Mouse (Mus musculus) T-helper 1 cell (primary cell): ENCODE results near the gene Tnik.

Experiments
- in situ Hi-C: fragments of 300-600 bp; cut with MboI, MseI; formaldehyde crosslinking; loops from one replicate; pipeline ENCODE4 v1.15.1; 2025; ENCODE audit warnings: high pct_unique_total_duplicates

The Tnik gene

DNA sequence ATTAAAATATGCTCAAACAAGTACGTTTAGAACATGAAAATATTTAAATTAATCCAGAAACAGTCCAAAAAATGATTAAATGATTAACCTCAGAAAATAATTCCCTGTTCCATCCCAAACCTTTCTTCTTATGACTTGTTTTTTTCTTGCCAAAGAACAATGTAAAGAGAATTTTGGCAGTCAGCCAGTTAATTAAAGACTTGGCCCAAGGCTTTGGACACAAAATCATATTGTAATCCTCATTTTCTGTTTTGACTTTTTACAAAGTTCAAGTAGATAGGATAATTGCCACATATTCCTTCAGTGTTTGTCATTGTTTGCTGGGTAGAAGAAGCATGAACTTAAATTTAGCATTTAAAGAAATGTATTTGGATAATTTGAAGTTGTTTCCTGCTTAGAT lies 353.4 kb downstream of the Tnik start:
- in situ Hi-C loops = no loop called here

DNA sequence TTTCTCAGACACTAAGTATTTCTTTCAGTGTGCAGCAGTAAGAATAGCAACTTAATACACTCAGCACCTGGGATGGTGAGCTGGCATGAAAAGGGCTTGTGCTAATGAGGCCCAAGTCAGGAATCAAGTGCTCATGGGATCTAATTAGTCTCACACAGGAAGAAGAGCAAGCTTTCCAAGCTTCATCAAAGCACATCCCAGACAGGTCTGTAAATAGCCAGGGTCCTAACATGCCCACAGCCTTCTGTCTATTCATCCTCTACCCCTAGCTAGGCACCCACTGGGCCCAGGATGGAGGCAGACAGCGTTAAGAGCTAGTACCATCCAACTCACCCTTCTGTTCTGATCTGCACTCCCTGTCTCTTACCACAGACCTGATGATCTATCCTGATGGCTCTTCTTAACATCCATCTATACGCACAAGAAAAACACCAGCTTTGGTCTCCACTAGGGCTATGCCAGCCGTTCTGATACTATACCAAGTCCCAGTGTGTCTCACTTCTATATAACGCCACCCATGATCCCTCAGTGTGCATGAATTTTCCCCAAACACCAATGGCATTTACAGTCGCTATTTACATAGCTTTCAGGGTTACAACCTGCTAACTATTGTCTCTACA lies 354.1 kb downstream of the Tnik start:
- in situ Hi-C loops = no loop called here

DNA sequence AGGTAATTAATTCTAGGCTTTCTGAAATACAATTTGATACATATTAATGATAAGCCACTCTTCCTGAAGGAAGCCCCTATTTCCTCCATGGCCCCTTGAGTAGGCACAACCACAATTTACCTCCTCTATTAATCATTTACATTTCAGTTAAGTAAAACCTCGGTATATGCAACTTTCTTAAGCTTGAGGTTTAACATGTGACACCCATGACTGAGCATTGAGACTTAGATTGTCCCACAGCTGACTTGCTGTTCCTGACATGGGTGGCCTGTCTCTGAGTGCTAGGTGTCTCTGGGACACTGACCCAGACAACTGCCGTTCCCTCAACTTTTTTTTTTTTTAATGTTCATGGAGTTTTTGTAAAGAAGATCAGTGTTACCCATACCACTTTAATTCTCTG lies 358.8 kb downstream of the Tnik start:
- in situ Hi-C loops = no loop called here

- in situ Hi-C loops = no loop called here
These were observed 363.8 kb downstream of the Tnik start for GRCm38 (mm10) chr3:28626816-28627215.

- in situ Hi-C loops = no loop called here
These were observed 373.8 kb downstream of the Tnik start for GRCm38 (mm10) chr3:28636778-28637177.

DNA sequence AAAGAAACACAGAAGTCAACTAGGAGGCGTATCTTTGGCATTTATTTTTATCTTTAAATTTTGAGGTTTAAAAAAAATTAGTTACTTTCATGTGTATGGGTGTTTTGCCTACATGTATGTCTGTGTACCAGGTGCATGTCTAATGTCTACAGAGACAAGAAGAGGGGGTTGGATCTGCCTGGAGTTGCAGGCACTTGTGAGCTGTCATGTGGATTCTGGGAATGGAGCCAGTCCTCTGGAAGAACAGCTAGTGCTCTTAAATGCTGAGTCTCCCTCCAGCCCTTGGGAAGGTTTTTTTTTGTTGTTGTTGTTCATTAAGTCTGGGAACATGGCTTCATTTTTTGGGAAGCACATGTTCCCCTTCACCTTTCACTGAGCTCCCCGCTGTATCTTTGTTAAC lies 375.9 kb downstream of the Tnik start:
- in situ Hi-C loops = no loop called here

GRCm38 (mm10) chr3:28643252-28643947 lies 380.4 kb downstream of the Tnik start:
- in situ Hi-C loops = no loop called here

DNA sequence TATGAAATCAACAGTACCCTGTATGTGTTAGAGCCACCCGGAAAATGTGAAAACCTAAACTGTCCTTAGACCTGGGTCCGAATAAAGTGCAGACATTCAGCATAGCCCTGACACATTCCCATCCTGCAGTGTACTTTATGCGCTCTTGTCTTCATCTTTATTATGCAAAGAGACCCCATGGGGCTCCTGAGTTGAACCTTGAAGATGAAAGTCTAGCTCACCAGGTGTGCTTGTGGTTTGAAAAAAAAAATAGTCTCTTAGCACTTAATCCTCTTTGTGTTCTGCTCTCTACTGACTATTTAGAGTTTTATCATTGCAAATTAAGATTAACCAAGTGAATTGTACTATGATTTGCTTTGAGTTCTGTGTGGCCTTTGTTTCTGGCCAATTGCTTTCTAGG lies 389.6 kb downstream of the Tnik start:
- in situ Hi-C loops = loop anchor here (25.0 kb wide), 1 partner anchor 1560 kb away; no protein-coding TSS in a partner anchor

- in situ Hi-C loops = loop anchor here (25.0 kb wide), 1 partner anchor 1559 kb away; no protein-coding TSS in a partner anchor
These were observed 390.0 kb downstream of the Tnik start for GRCm38 (mm10) chr3:28653043-28653442.

DNA sequence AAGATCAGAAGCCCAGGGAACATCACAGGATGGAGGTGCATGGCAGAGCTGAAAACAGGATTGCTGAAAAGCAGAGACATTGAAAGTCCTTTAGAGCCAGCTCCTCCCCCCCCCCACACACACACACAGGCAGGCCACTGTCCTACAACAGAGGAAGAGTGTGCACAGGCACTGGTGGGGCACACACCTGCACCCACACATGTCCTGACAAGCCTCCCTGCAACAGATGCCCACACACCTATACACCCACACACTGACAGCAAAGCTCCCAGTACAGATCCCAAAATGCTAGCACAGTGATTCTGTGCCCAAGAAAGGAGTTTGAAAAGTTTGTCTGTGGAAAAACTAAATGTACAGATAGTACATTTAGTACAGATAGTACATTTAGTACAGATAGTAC lies 391.7 kb downstream of the Tnik start:
- in situ Hi-C loops = loop anchor here (25.0 kb wide), 1 partner anchor 1558 kb away; no protein-coding TSS in a partner anchor

DNA sequence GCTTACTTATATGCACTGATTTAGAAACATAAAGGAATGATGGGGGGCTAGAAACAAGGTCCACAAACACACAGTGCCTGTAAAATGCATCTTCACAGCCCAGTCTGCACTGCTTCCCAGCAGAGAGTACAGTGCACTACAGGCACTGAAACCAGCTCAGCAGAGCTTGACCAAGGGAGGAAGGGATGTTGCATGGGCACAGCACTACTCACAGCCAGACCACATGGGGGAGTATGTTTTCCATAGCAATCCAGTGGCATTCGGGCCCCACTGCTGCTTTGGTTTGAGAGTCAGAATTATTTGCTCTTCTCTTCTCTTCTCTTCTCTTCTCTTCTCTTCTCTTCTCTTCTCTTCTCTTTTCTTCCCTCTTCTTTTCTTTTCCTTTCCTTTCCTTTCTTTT lies 395.3 kb downstream of the Tnik start:
- in situ Hi-C loops = loop anchor here (25.0 kb wide), 1 partner anchor 1554 kb away; no protein-coding TSS in a partner anchor

DNA sequence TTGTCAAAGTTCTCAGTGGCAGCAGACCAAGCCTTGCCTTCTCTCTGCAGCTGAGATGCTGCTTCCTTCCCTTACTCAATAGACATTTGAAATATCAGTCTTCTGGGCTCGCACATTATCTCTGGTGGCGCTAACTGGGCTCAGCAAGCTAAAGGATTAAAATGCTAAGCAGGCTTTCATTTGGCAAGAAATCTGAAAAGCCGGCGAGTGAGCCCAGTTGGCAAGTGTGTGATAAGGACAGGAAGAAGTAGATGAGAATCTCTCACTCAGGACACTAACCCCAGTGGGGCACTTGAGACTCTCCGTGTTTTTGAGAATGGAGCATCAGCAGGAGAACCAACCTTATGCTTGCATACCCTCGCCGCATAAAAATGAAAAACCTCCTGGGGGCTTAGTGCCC lies 417.8 kb downstream of the Tnik start:
- in situ Hi-C loops = no loop called here

DNA sequence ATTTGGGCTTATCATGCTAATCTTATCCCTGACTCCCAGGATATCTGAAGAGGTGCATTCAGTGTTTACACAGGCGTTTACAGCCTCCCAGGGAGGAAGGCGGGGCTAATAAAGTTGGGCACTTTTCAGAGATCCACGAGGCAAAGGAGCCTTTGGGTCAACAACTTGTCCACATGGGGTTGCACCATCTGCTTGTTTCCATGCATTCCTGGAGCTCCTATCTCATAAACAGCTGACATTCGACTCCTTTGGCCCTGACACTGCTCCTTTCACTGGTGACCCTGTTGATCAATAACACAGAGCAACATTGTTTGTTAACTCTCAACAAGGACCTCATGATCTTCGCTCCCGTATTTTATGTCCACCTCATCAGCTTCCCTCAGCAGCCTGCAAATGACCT lies 418.9 kb downstream of the Tnik start:
- in situ Hi-C loops = no loop called here

- in situ Hi-C loops = no loop called here
These were observed 419.4 kb downstream of the Tnik start for GRCm38 (mm10) chr3:28682411-28682810.

DNA sequence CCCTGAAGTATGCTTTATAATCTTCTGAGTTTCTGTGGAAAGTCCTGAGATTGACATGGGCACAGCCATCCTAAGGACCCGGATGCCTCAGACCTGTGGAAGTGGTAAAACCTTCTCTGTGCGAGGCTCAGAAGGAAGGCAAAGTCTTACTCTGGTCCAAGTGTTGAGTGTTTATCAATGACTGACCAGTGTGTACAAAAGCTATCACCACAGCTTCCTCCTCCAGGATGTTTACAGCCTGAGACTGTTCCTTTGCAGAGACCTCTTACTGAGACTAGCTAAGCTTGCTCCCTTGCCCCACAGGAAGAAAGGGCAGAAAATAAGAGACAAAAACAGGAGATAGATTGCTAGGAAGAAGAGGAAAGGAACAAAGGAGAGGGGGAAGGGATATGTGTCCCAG lies 422.5 kb downstream of the Tnik start:
- in situ Hi-C loops = no loop called here

DNA sequence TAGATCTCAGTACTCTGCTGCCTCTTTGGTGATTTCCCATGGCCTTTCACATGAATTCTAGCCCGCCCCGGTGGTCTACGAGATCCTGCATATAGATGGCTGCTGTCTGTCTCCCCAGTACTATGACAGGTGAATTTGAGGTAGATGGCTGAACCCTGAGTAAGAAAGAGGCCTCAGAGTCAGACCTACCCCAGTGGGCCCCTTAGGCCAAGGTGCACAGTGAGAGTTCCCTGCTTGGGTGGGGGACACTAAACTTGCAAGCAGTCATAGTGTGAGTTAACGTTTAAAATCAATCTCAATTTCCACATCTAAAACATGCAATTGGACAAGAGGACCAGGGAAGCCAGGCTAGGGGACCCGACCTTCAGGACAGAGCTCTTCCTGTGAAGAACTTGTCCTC lies 431.8 kb downstream of the Tnik start:
- in situ Hi-C loops = no loop called here

DNA sequence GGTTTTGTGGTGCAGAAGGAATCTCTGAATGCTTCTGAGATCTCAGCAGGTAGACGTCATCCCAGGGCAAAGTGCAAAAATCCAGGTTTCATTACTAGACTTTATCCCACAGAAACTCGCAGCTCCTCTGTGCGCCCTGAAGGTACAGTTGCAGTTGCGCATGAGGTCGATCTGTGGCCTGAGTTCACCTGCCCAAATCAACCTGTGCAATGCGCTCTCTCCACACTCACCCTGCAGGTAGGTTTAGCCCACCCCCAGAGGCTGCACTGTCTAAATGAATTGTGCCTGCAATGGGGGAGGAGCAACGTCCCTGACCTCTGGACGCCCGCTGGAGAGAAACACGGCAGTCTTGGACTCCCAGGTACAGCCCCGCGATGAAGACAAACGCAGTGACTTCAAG lies 432.6 kb downstream of the Tnik start:
- in situ Hi-C loops = no loop called here

- in situ Hi-C loops = no loop called here
These were observed 433.1 kb downstream of the Tnik start for GRCm38 (mm10) chr3:28696162-28696561.

DNA sequence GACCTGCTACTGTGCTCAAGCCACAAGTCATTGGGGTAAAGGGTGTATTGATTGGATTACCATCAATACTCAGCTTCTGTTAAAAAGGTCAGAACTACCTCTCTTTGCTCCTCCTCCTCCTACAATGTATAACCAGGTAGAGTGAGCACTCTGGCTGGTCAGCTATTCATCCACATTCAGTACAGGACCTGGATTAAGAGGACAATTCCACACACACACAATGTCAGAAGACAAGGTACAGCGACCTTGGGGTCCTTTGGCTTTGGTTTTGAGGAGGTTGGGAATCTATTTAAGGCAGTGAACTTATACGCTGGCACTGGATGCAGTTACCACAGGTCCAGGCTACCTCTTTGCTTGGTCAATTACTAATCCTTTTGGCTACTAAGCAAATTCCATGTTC lies 434.8 kb downstream of the Tnik start, which contains the start of gene Slc2a2:
Gene Slc2a2 (plus strand): TSS at position 107 of the 400 bp plus-strand sequence.
- in situ Hi-C loops = no loop called here

GRCm38 (mm10) chr3:28699601-28700000 lies 436.6 kb downstream of the Tnik start:
- in situ Hi-C loops = no loop called here

DNA sequence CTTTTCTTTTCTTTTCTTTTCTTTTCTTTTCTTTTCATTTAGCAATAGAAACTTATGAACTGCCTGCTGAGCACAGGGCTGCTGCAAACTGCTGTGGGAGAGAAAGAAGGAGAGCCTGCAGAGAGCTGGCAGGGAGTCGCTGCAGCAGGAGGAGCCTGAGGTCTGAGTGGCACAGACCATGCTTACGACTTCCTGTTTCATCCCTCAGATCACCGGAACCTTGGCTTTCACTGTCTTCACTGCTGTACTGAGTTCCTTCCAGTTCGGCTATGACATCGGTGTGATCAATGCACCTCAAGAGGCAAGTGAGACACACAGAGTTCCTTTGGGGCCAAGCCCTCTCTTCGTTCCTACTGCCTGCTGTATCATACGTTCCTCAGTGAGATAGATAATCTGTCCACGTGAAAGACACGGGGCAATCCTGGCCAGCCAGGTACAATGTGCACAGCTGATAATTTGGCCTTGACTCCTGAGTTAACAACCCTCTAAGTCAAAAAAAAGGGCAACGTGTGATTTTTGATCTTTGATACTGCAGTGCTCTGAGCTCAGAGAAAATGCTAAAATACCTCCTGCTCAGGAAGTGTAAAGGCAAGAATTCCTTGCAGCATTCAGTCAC lies 442.6 kb downstream of the Tnik start:
- in situ Hi-C loops = no loop called here

DNA sequence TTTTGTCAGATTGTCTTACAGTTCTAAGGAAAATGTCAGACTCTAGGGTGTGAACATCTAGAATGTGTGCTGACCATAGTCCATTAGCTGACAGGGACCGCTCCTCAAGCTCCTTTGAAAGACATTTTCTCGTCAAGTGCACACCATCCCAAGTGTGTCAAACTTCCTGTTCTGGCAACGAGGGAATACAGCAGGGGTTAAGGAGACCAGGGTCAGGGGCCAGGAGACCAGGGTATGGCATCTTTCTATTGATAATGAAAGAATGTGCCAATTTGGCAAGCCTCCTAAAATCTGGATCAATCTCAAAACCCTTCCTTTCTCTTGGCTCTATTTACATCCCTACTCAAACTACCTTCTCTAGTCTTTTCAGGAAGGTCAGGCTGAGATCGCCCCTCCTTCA lies 443.7 kb downstream of the Tnik start:
- in situ Hi-C loops = no loop called here

DNA sequence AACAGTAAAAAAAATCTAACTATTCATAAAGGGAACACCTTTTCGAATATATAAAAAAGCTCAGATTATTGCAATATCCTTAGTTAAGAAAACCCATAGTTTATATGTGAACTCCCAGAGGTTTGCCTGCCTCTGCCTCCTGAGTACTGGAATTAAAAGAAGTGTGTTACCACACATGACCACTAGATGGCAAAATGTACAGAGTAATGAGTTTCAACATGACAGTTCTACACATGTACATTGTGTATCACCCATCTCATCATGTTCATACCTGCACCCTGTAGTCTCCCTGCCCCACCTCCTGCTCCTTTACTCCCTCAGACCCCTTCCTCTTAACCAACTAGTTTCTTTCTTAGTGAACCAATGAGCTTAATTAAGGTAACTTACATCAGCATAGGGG lies 446.7 kb downstream of the Tnik start:
- in situ Hi-C loops = no loop called here
